Mouse (Mus musculus) bone marrow, adult 2 months (tissue): Measurements from ENCODE around the gene Tiprl. TPM values are rescaled to one million over a fixed set of nuclear protein-coding genes. Genes with fewer than 3 reads are reported as not detected.

Experiments
- H3K27ac ChIP-seq: fragments of 200-500 bp; 2 replicates; pipeline ENCODE4 v1.5.1; 2012; ENCODE audit warnings: low read depth, mild to moderate bottlenecking, control low read depth, inconsistent platforms, low read length; ENCODE audit not compliant: control insufficient read depth, poor library complexity, insufficient read depth
- H3K4me1 ChIP-seq: fragments of 200-500 bp; 2 replicates; pipeline ENCODE4 v1.6.1; 2011; ENCODE audit warnings: low read length; ENCODE audit not compliant: control insufficient read depth, insufficient read depth
- H3K4me3 ChIP-seq: fragments of 200-500 bp; replicated peaks from 2 replicates; pipeline ENCODE3; 2011; ENCODE audit warnings: mild to moderate bottlenecking, low read depth, low read length, control low read depth; ENCODE audit not compliant: control insufficient read depth
- CTCF ChIP-seq: fragments of 200-500 bp; IDR thresholded peaks from 2 replicates; pipeline ENCODE4 v1.5.1; 2011; ENCODE audit warnings: low read length, control low read depth; ENCODE audit not compliant: control insufficient read depth, insufficient read depth
- POLR2A ChIP-seq: fragments of 200-500 bp; IDR thresholded peaks from 2 replicates; pipeline ENCODE4 v1.6.1; 2011; ENCODE audit warnings: low read depth, mild to moderate bottlenecking, control low read depth, low read length, borderline replicate concordance; ENCODE audit not compliant: control insufficient read depth
- WGBS: fragments of 180-500 bp; shearing (Covaris S2); methylation state at CpG from one replicate; pipeline ENCODE4 v1.1.7; 2018; 5-methylcytosine and 5-hydroxymethylcytosine counted together
- polyA plus RNA-seq: library from polyadenylated mRNA; stranded (reverse); fragments of >200 nt; gene quantifications from 2 replicates; pipeline ENCODE4 v1.2.4, GENCODE M21; 2011; ENCODE audit warnings: low replicate concordance; ENCODE audit not compliant: missing spikeins, insufficient read depth, insufficient read length

Tiprl gene
- polyA plus RNA-seq, 1 experiment = 19.4 TPM

- Histone ChIP-seq H3K27ac (no peak overlapping the region), H3K4me3 (no peak overlapping the region), H3K4me1 (no peaks in the 10 kb centered on the region)
- 89% methylated on average over 9 of the region's 9 CpGs for WGBS
- TF ChIP-seq CTCF = no peak
- no peak for TF ChIP-seq POLR2A
Measured at GRCm38 (mm10) chr1:165229577-165229976, 7.2 kb downstream of the Tiprl start.

GRCm38 (mm10) chr1:165217023-165217589 lies 19.7 kb downstream of the Tiprl start:
- TF ChIP-seq POLR2A (no peak), CTCF (no peak)
- Histone ChIP-seq H3K4me3 (no peak overlapping the region), H3K4me1 (peaks cover 2% of the 10 kb centered on the region; the same call in 1 of the 2 replicates), H3K27ac (no peak overlapping the region)
- WGBS = 67% methylated on average over 2 of the region's 2 CpGs

GRCm38 (mm10) chr1:165215831-165216230 lies 21.0 kb downstream of the Tiprl start:
- TF ChIP-seq CTCF = no peak
- no peak for TF ChIP-seq POLR2A

GRCm38 (mm10) chr1:165205591-165205990 lies 31.2 kb downstream of the Tiprl start:
- no peak overlapping the region for H3K27ac ChIP-seq
- H3K4me3 ChIP-seq = no peak overlapping the region
- TF ChIP-seq CTCF (no peak), POLR2A (no peak)
- no peaks in the 10 kb centered on the region; the same call in 1 of the 2 replicates for H3K4me1 ChIP-seq
- WGBS = 41% methylated on average over 2 of the region's 2 CpGs

More at GRCm38 (mm10) chr1:165215831-165216230, 21.0 kb downstream of the Tiprl start:
- peaks cover 2% of the 10 kb centered on the region; the same call in 1 of the 2 replicates for H3K4me1 ChIP-seq
- no peak overlapping the region for H3K4me3 ChIP-seq
- 27% methylated on average over 7 of the region's 7 CpGs for WGBS
- no peak overlapping the region for H3K27ac ChIP-seq

- no peak overlapping the region for H3K27ac ChIP-seq
- TF ChIP-seq CTCF = no peak
- TF ChIP-seq POLR2A = no peak
- WGBS = 17% methylated on average over 2 of the region's 2 CpGs
- H3K4me1 ChIP-seq = no peaks in the 10 kb centered on the region
- H3K4me3 ChIP-seq = no peak overlapping the region
Measured at GRCm38 (mm10) chr1:165203488-165204035, 33.2 kb downstream of the Tiprl start.

GRCm38 (mm10) chr1:165201445-165202012 lies 35.3 kb downstream of the Tiprl start:
- Histone ChIP-seq H3K4me3 (no peak overlapping the region), H3K4me1 (no peaks in the 10 kb centered on the region), H3K27ac (no peak overlapping the region)
- TF ChIP-seq POLR2A = no peak
- TF ChIP-seq CTCF = no peak
- WGBS = 73% methylated on average over 4 of the region's 4 CpGs

- TF ChIP-seq CTCF (no peak), POLR2A (no peak)
- Histone ChIP-seq H3K27ac (no peak overlapping the region), H3K4me3 (no peak overlapping the region), H3K4me1 (no peaks in the 10 kb centered on the region)
- WGBS = 86% methylated on average over 8 of the region's 8 CpGs
Measured at GRCm38 (mm10) chr1:165200748-165201147, 36.0 kb downstream of the Tiprl start.

GRCm38 (mm10) chr1:165199639-165200038 lies 37.2 kb downstream of the Tiprl start:
- no peaks in the 10 kb centered on the region for H3K4me1 ChIP-seq
- WGBS = 77% methylated on average over 3 of the region's 3 CpGs
- TF ChIP-seq CTCF = no peak
- TF ChIP-seq POLR2A = no peak
- no peak overlapping the region for H3K27ac ChIP-seq
- H3K4me3 ChIP-seq = no peak overlapping the region

GRCm38 (mm10) chr1:165198951-165199350 lies 37.8 kb downstream of the Tiprl start:
- TF ChIP-seq CTCF (no peak), POLR2A (no peak)
- no peaks in the 10 kb centered on the region for H3K4me1 ChIP-seq
- no peak overlapping the region for H3K27ac ChIP-seq
- H3K4me3 ChIP-seq = no peak overlapping the region
- 58% methylated on average over 1 of the region's 1 CpGs for WGBS
